Comparison of ENCODE assay signal across 24 mouse cellular contexts in the genomic region with DNA sequence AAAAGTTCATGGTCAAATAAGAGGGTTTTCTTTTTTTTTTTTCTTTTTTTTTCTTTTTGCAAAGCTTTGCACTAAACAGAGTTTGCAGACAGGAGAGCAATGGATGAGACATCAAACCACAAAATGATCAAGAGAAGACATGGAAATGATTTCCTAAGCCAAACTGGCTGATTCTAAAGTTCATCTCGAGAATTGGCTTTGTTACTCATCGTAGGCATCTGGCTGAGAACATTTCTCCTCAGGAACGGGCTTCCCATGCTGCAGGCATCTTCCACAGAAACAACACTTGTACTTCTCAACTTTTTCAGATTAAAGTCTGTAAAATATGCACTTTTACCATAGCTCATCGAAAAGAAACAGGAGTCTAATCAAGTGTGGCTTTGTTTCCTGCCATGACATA. TPM values are rescaled to one million over a fixed set of nuclear protein-coding genes. Genes with fewer than 3 reads are reported as not detected.
DNase-seq lines count a peak whose midpoint lies in the region; ATAC-seq and TF ChIP-seq lines count a peak whose summit lies in the region.
"Had no signal": no experiment of that assay in that cellular context is flagged by ENCODE, and none has a peak within 500 bp of the region (broad histone marks: within the 10 kb centered on the region; RNA-seq: fewer than 3 reads in every experiment).

No protein-coding gene starts in this region.

- 57% methylated on average over 4 of the region's 4 CpGs for WGBS in forebrain, postnatal 0 days
- 71% methylated on average over 4 of the region's 4 CpGs for WGBS in forebrain, embryonic 14.5 days

- H3K27ac ChIP-seq in forebrain, postnatal 0 days (ENCODE audit: low read depth, low read length): no peak overlapping the region
- no peak overlapping the region for H3K27ac ChIP-seq in forebrain, embryonic 14.5 days (ENCODE audit: low read depth, low read length)
- H3K27ac ChIP-seq in embryonic fibroblast, embryonic 13.5 days (ENCODE audit: insufficient read depth, low read length): 0 out of 2 replicates have a peak overlapping the region, but pooled peaks have one; percentile 21
- H3K27ac ChIP-seq: embryonic facial prominence, embryonic 12.5 days; forebrain, embryonic 10.5 days; heart, embryonic 10.5 days; hindbrain, embryonic 13.5 days; hindbrain, postnatal 0 days had no signal

- no peak overlapping the region for H3K9ac ChIP-seq in forebrain, postnatal 0 days
- H3K9ac ChIP-seq in forebrain, embryonic 14.5 days (ENCODE audit: low read length): no peak overlapping the region
- H3K9ac ChIP-seq: embryonic facial prominence, embryonic 12.5 days; forebrain, embryonic 15.5 days; hindbrain, embryonic 13.5 days had no signal

- H3K4me3 ChIP-seq in forebrain, postnatal 0 days (ENCODE audit: low read depth, low read length): no peak overlapping the region
- no peak overlapping the region for H3K4me3 ChIP-seq in forebrain, embryonic 14.5 days (ENCODE audit: low read depth, low read length)
- no peak overlapping the region for H3K4me3 ChIP-seq in embryonic fibroblast, embryonic 13.5 days (ENCODE audit: insufficient read depth, low read length)
- H3K4me3 ChIP-seq: embryonic facial prominence, embryonic 12.5 days; forebrain, embryonic 10.5 days; forebrain, embryonic 15.5 days; heart, embryonic 10.5 days; hindbrain, embryonic 13.5 days had no signal

- no peak for ATAC-seq in forebrain, postnatal 0 days
- ATAC-seq in forebrain, embryonic 14.5 days: no peak
- ATAC-seq: hindbrain, postnatal 0 days had no signal

- no peaks in the 10 kb centered on the region for H3K36me3 ChIP-seq in forebrain, postnatal 0 days (ENCODE audit: insufficient read depth)
- H3K36me3 ChIP-seq in forebrain, embryonic 14.5 days (ENCODE audit: control insufficient read depth, insufficient read depth, low read length): no peaks in the 10 kb centered on the region
- H3K36me3 ChIP-seq: embryonic facial prominence, embryonic 12.5 days; forebrain, embryonic 10.5 days; forebrain, embryonic 15.5 days; heart, embryonic 10.5 days; hindbrain, embryonic 13.5 days had no signal

- peaks cover 6% of the 10 kb centered on the region; the same call in 1 of the 2 replicates for H3K4me1 ChIP-seq in forebrain, postnatal 0 days (ENCODE audit: insufficient read depth)
- 0 out of 2 replicates have a peak, but pooled peaks cover 3% of the 10 kb centered on the region for H3K4me1 ChIP-seq in forebrain, embryonic 14.5 days (ENCODE audit: control insufficient read depth, insufficient read depth, low read length)
- H3K4me1 ChIP-seq in embryonic fibroblast, embryonic 13.5 days (ENCODE audit: control insufficient read depth, insufficient read depth, low read length): peaks cover 3% of the 10 kb centered on the region
- H3K4me1 ChIP-seq: forebrain, embryonic 10.5 days; heart, embryonic 10.5 days had no signal

- no peak for TF ChIP-seq POLR2A in embryonic fibroblast, embryonic 13.5 days (IDR thresholded peaks at IDR 0.05; ENCODE audit: low read depth, low read length)

- DNase-seq in forebrain, postnatal 0 days: peak; percentile 22
- no peak for DNase-seq in forebrain, embryonic 14.5 days (ENCODE audit: low spot score)
- peak; percentile 6 to 10 for DNase-seq in right cerebral cortex, adult 2 months (ENCODE audit: low spot score in 2 of 2)
- DNase-seq in right cerebral cortex, postnatal 25 days: no peak
- DNase-seq in liver: no peak
- no peak for DNase-seq in thymus, postnatal 25 days
- DNase-seq: cerebellum, adult 11-12 months; cerebellum, adult 9-10 months; cerebellum, postnatal 25 days; heart, adult 18-20 months; heart, postnatal 10 days; heart, postnatal 4 days; kidney, adult 11 months had no signal

- H3K9me3 ChIP-seq in forebrain, postnatal 0 days (ENCODE audit: low read length): no peaks in the 10 kb centered on the region
- no peaks in the 10 kb centered on the region for H3K9me3 ChIP-seq in forebrain, embryonic 14.5 days (replicated peaks; ENCODE audit: control insufficient read depth, low read length)
- H3K9me3 ChIP-seq: embryonic facial prominence, embryonic 12.5 days; forebrain, embryonic 15.5 days; heart, embryonic 10.5 days; hindbrain, embryonic 13.5 days had no signal

- H3K4me2 ChIP-seq in forebrain, postnatal 0 days (ENCODE audit: low read depth): no peak overlapping the region
- H3K4me2 ChIP-seq in forebrain, embryonic 14.5 days (ENCODE audit: low read length): no peak overlapping the region
- H3K4me2 ChIP-seq: embryonic facial prominence, embryonic 12.5 days; hindbrain, embryonic 13.5 days had no signal

- no peaks in the 10 kb centered on the region for H3K27me3 ChIP-seq in forebrain, postnatal 0 days (ENCODE audit: insufficient read depth, low read length)
- H3K27me3 ChIP-seq in forebrain, embryonic 14.5 days (replicated peaks; ENCODE audit: control insufficient read depth, insufficient read depth, low read length): no peaks in the 10 kb centered on the region
- H3K27me3 ChIP-seq: embryonic facial prominence, embryonic 12.5 days; forebrain, embryonic 15.5 days had no signal

- no peak for TF ChIP-seq CTCF in forebrain, postnatal 0 days (IDR thresholded peaks at IDR 0.05; ENCODE audit: low read depth)
- TF ChIP-seq CTCF in embryonic fibroblast, embryonic 13.5 days (IDR thresholded peaks at IDR 0.05; ENCODE audit: borderline replicate concordance, insufficient read depth, low read length): no peak

RNA-seq across cellular contexts. Expression of a gene that starts 21.6 kb away (rescaled TPM):
- total RNA-seq in forebrain, postnatal 0 days (2014; rRNA removed): not detected in 2 replicates
- polyA plus RNA-seq in forebrain, postnatal 0 days (2015; fragmentation: Nextera tagmentation; extraction: Ambion mirVana): 0.12 TPM in 1 of 2 replicates, not detected in the other
- polyA plus RNA-seq in forebrain, embryonic 14.5 days (2014; fragmentation: Nextera tagmentation; extraction: Ambion mirVana): 0.05 and 0.11 TPM in 2 replicates
- polyA plus RNA-seq in embryonic fibroblast, embryonic 13.5 days (2011; ENCODE audit: insufficient read length, low read depth, missing spikeins): 0.16 TPM in 1 of 2 replicates, not detected in the other
- total RNA-seq: adrenal gland, adult 18-20 months; gastrocnemius, adult 8-10 months; gastrocnemius, postnatal 4 days; hindbrain, postnatal 0 days had no signal
- polyA plus RNA-seq: cortical plate, adult 2 months; embryonic facial prominence, embryonic 12.5 days; forebrain, embryonic 10.5 days; forebrain, embryonic 15.5 days; hindbrain, postnatal 0 days had no signal

Comparison
In these comparisons a context has a peak if more than half of its experiments do, and no peak if none do; other contexts are left out.
1. DNase-seq: peak in forebrain, postnatal 0 days (single experiment) and right cerebral cortex, adult 2 months (2 of 2); none in forebrain, embryonic 14.5 days (single experiment), right cerebral cortex, postnatal 25 days (single experiment), liver (single experiment) and thymus, postnatal 25 days (single experiment).